Mouse (Mus musculus): ENCODE data around the gene Slc35a2. TPM values are rescaled to one million over a fixed set of nuclear protein-coding genes. Genes with fewer than 3 reads are reported as not detected.

Slc35a2 gene
- polyA plus RNA-seq (2017; shearing (Covaris generic)) = 41.7 TPM

GRCm38 (mm10) chrX:7883841-7884567 is at the start of gene Slc35a2:
Slc35a2 (plus strand) TSS chrX:7884028.

DNA sequence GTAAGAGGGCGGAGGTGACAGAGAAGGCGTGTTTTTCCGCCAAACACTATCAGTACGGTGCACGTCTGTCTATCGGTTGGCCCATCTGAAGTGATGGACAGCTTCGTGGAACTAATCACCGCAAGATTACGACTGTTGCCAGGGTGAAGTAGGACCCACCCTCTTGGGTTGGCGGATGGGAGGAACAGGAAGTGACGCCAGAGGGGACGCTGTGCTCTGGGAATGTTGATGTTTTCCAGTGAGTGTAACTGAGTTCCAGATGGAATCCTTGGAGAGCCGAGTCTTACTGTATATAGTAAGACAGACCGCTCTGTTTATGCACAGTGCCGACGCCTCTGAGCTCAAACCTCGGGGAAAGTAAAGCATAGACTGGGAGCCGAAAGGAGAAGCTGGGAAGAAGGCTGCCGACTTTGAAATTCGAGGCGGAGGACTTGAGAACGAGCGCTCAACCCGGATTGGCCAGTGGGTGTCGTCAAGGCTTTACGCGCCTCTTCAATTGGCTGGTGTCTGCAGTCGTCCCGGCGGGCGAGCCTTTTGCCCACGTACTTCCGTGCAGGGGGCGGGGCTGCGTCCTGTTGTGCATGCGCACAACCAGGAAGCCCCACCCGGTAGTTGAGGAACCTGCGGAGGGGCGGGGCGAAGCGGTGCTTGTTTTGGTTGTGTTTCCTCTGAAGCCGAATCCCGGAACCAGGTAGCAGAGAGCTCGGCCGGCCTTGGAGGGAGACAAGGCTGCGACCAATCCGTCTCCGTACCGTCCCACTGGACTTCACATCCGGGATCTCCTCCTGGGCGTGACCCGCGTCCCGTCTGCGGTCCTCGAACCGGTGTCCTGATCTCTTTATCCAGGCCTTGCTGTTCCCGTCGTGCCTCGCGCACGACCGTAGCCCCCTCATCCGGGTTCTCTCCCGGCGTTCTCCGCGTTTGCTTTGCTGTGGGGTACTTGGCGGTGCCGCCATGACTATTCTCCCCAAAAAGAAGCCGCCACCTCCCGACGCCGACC is 42.4 kb upstream of the Slc35a2 start, which contains the start of gene Otud5:
Gene Otud5 (plus strand): TSS at position 202 of the 1,000 bp plus-strand sequence.

DNA sequence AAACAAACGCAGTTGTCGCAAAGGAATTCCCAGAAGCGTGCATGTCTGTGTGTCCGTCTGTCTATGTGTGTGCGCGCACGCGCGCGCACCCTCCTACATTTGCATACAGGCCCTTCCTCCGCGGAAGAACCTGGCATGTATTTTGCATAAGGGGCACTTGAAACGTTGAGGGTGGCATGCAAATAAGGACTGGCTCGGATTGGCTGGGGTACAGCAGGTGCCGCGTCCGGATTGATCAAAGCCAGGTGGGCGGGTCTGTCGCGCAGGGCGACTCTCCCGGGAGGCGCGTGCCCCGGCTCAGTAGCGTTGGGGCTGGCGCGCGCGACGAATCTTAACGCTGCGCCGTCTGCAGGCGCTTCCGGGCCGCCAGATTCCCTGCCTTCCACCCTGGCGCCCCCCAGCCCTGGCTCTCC is 5.8 kb upstream of the Slc35a2 start, which contains the start of gene Pim2:
Gene Pim2 (plus strand): TSS at position 256 of the 413 bp plus-strand sequence.

GRCm38 (mm10) chrX:7898880-7899874 is 15.3 kb downstream of the Slc35a2 start, which contains the start of the genes Pqbp1 and Timm17b:
Pqbp1 (minus strand) TSS chrX:7899269.
Timm17b (plus strand) TSS chrX:7899357.

GRCm38 (mm10) chrX:7907735-7908134 is 23.9 kb downstream of the Slc35a2 start, which contains the start of gene Gm10491:
Gm10491 (minus strand) TSS chrX:7907835.

DNA sequence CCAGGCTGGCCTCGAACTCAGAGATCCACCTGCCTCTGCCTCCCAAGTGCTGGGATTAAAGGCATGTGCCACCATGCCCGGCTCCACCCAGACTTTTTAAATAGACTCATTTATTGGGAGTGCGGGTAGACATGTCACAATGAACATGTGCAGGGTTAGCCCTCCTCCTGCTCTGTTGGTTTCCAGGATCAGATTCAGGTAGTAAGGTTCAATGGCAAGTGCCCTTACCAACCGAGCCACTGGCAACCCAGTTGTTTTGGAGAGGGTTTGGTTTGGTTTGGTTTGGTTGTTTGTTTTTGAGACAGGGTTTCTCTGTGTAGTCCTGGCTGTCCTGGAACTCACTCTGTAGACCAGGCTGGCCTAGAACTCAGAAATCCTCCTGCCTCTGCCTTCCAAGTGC is 25.4 kb downstream of the Slc35a2 start, which contains the start of gene Gm10490:
Gene Gm10490 (plus strand): TSS at position 301 of the 400 bp plus-strand sequence.

GRCm38 (mm10) chrX:7919601-7920383 is 36.0 kb downstream of the Slc35a2 start, which contains the start of gene Pcsk1n:
Pcsk1n (plus strand) TSS chrX:7919822.

DNA sequence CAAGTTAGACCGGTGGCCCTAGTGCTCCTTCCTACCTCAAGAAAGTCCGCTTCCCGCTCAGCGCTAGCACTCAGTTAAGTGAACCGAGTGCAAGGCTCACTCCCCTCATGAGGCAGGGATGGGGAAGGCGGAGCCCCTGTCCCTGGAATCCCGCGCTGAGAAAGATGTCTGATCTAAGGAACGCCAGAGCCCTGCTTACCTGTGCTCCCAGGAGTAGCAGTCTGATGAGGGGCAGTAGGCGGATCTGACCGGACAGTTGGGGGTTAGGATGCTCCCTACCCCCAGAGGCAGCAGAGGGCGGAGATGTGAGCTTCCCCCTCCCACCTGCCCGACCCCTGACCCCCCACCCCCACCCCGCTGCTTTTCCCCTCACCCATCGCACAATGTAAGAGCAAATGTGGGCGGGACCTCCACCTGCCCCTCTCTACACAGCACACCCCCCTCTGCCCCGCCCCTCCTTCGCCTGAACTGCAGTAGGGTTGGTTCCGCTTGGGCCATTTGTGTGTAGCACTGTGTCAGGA is 44.5 kb downstream of the Slc35a2 start, which contains the start of gene Eras:
Gene Eras (minus strand): TSS at position 338 of the 521 bp plus-strand sequence.

Other genes starting within 250 kb of the Slc35a2 start
- gene Syp, start 245.6 kb upstream of the Slc35a2 start, polyA plus RNA-seq (2017; shearing (Covaris generic)) = 19.6 TPM
- gene Prickle3, start 226.8 kb upstream of the Slc35a2 start, polyA plus RNA-seq (2017; shearing (Covaris generic)) = 35.1 TPM
- gene Plp2, start 212.6 kb upstream of the Slc35a2 start, polyA plus RNA-seq (2017; shearing (Covaris generic)) = 130 TPM
- not detected for gene Magix, start 202.8 kb upstream of the Slc35a2 start, polyA plus RNA-seq (2017; shearing (Covaris generic))
- gene Gpkow, start 186.9 kb upstream of the Slc35a2 start, polyA plus RNA-seq (2017; shearing (Covaris generic)) = 69.0 TPM
- gene Wdr45, start 169.7 kb upstream of the Slc35a2 start, polyA plus RNA-seq (2017; shearing (Covaris generic)) = 85.0 TPM
- not detected for gene Gm45208, start 161.8 kb upstream of the Slc35a2 start, polyA plus RNA-seq (2017; shearing (Covaris generic))
- 35.0 TPM for gene Praf2, start 155.6 kb upstream of the Slc35a2 start, polyA plus RNA-seq (2017; shearing (Covaris generic))
- gene Ccdc120, start 133.1 kb upstream of the Slc35a2 start, polyA plus RNA-seq (2017; shearing (Covaris generic)) = 0.70 TPM
- gene Tfe3, start 121.5 kb upstream of the Slc35a2 start, polyA plus RNA-seq (2017; shearing (Covaris generic)) = 47.9 TPM
- 112 TPM for gene Gripap1, start 94.3 kb upstream of the Slc35a2 start, polyA plus RNA-seq (2017; shearing (Covaris generic))
- 1.1 TPM for gene Kcnd1, start 61.7 kb upstream of the Slc35a2 start, polyA plus RNA-seq (2017; shearing (Covaris generic))
- gene Otud5, start 42.7 kb upstream of the Slc35a2 start, polyA plus RNA-seq (2017; shearing (Covaris generic)) = 16.6 TPM
- 75.3 TPM for gene Pim2, start 5.8 kb upstream of the Slc35a2 start, polyA plus RNA-seq (2017; shearing (Covaris generic))
- gene Pqbp1, start 15.2 kb downstream of the Slc35a2 start, polyA plus RNA-seq (2017; shearing (Covaris generic)) = 155 TPM
- 154 TPM for gene Timm17b, start 15.3 kb downstream of the Slc35a2 start, polyA plus RNA-seq (2017; shearing (Covaris generic))
- not detected for gene Gm10491, start 23.8 kb downstream of the Slc35a2 start, polyA plus RNA-seq (2017; shearing (Covaris generic))
- not detected for gene Gm10490, start 25.5 kb downstream of the Slc35a2 start, polyA plus RNA-seq (2017; shearing (Covaris generic))
- not detected for gene Pcsk1n, start 35.8 kb downstream of the Slc35a2 start, polyA plus RNA-seq (2017; shearing (Covaris generic))
- not detected for gene Eras, start 44.6 kb downstream of the Slc35a2 start, polyA plus RNA-seq (2017; shearing (Covaris generic))
- 21.6 TPM for gene Hdac6, start 63.9 kb downstream of the Slc35a2 start, polyA plus RNA-seq (2017; shearing (Covaris generic))
- gene Gata1, start 94.0 kb downstream of the Slc35a2 start, polyA plus RNA-seq (2017; shearing (Covaris generic)) = 41.6 TPM
- not detected for gene Glod5, start 134.5 kb downstream of the Slc35a2 start, polyA plus RNA-seq (2017; shearing (Covaris generic))
- gene Suv39h1, start 190.7 kb downstream of the Slc35a2 start, polyA plus RNA-seq (2017; shearing (Covaris generic)) = 27.3 TPM
- 92.8 TPM for gene Was, start 206.5 kb downstream of the Slc35a2 start, polyA plus RNA-seq (2017; shearing (Covaris generic))
- gene Wdr13, start 248.9 kb downstream of the Slc35a2 start, polyA plus RNA-seq (2017; shearing (Covaris generic)) = 33.2 TPM

Measured in activated CD4-positive, CD25-positive, alpha-beta regulatory T cell, adult 9 weeks (primary cell).